Mouse (Mus musculus) fibroblast of lung, adult 2 months (primary cell): Measurements from ENCODE around the gene Ergic1.

Experiments used
- DNase-seq: peaks from one replicate; pipeline ENCODE4 v3.0.0-alpha.2; 2011; ENCODE audit warnings: low read depth

Gene Ergic1

GRCm38 (mm10) chr17:26601514-26601913, 40.2 kb downstream of the Ergic1 start:
- DNase-seq = no peak

DNA sequence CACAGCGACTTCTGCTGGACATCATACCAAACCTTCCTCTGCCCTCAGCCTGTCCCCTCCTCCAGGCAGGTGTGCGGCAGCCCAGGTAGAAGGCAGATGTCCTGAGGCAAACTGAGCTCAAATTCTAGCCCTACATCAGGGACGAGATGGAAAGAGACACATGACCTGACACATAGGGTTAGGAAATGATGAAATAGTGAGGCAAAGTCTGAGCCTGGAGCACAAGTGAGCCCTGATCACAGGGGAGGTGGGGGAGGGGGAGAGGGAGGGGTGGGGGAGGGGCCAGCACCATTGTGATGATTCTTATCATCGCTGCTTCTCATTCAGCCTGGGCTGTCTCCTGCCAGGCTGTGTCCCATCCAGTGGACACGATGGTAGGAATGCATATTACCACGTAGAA, 40.6 kb downstream of the Ergic1 start:
- DNase-seq = no peak

DNA sequence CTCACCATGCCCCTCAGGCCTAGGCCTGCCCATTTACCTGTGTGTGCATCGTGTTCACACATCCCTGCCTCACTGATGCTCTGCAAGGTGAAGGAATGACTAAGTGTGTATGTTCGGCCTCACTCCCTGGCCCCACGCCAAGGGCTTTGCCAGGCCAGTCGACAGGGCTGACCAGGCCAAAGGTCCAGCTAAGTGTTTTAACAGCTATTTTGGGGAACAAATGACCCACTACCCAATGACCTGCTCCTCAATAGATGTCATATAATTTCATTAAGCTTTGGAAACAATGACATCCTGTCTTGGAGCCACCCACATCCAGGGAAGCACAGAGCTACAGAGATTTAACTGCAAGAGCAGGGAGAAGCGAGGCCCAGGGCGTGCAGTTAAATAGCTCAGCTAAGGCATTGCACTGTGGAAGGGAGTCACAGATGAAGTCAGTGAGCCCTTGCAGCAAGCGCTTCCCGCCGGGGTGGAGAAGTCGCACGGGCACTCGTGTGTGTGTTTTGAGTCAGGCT, 41.1 kb downstream of the Ergic1 start:
- no peak for DNase-seq

GRCm38 (mm10) chr17:26603311-26603710, 42.0 kb downstream of the Ergic1 start:
- no peak for DNase-seq

DNA sequence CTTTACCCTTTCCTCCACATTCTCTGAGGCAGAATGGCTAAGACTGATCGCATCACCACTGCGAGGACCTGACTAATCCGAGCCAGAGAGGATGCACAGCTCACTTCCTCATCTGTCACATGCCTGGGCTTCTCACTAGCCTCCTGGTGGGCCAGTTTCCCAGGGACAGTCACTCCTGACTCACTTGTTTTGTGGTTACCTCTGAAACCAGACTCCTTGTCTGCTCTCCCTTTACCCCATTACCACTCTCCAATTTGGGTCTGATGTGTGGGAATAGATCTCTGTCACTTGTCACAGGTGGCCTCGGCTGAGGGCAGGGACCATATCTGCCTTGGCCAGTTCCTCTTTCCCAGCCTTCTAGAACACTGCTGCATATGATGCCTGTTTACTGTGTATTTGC, 44.3 kb downstream of the Ergic1 start:
- peak; percentile 91 for DNase-seq

GRCm38 (mm10) chr17:26606516-26606915, 45.2 kb downstream of the Ergic1 start:
- DNase-seq = no peak

DNA sequence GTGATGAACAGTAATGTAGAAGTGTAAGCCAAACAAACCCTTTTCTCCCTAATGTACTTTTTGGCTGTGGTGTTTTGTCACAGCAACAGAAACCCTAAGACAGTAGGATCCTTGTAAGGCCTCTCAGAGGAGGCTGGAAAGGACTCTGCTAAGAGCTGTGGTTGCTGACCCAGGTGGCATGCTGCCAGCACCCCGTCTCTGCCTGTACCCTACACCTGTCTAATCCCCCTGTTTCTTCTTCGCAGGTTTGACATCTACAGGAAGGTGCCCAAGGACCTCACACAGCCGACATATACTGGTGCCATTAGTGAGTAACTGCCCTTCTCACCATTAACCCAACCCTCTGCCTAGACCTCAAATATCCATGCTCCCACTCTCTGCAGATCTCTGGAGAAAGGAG, 47.1 kb downstream of the Ergic1 start:
- no peak for DNase-seq

DNA sequence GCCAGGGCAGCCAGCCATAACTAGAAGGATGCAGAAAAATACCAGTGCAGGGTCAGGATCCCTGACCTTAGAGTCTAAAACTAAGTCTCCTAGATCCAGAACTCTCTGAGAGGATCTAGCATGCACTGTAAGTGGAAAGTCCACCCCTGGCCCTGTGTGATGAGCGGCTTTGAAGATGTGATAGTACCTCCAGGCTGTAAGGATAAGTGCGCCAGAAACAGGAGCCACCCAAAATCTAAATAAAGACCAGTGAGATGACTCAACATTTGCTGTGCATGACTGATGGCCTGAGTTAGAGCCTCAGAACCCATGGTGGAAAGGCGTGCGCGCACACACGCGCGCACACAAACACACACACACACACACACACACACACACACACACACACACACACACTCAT, 47.6 kb downstream of the Ergic1 start:
- no peak for DNase-seq

DNA sequence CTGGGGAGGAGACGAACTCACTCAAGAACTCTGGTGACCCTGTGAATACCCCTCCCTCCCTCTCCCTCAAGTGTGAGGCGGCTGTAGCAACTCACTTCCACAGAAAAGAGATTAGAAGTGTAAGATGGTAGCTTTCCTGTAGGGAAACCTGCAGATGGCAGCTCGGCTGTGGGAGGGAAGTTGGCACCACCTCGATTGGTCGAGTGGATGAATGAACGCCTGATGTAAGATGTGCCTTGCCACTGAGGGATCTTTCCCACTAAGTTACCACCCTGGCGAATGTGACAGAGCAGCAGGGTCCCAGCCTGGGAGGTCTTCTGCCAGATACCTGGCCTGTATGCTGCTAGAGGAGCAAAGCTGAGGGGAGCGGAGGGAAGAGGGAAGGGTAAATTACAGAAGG, 48.5 kb downstream of the Ergic1 start:
- DNase-seq = no peak

DNA sequence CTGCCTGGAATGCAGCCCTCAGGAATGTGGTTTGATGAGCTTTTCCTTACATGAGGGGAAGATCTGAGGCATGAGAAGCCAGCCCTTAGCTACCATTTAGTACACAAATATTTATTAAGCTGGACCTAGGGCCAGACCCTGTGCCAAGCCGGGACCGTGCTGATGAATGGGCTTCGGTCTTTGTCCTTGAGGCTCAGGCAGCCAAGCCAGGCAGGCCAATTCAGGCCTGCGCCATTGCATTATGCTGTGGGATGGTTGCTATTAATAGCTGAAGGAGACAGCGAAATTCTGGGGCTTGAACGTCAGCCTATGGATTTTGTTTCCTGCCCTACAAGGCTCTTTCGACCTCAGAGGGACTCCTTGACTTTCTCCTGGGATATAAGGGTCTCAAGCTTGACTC, 50.0 kb downstream of the Ergic1 start:
- no peak for DNase-seq

GRCm38 (mm10) chr17:26611918-26612317, 50.6 kb downstream of the Ergic1 start:
- DNase-seq = no peak

DNA sequence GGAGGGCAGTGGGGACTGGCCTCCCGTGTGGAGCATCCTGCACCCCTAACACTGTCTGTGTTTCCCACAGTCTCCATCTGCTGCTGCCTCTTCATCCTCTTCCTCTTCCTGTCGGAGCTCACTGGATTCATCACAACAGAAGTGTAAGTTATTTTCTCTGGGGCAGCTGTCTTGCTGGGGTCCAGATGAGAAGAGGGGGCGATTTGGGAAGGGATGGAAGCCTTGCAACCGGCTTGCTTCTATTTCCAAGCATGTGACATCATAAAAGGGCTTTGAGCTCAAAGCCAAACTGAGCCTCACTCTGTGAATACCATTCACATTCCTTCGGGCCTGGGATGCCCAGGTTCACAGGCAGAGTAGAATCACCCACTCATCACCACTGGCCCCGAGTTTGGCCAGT, 53.0 kb downstream of the Ergic1 start:
- DNase-seq = no peak

GRCm38 (mm10) chr17:26614708-26615486, 53.6 kb downstream of the Ergic1 start:
- DNase-seq = peak; percentile 62

GRCm38 (mm10) chr17:26616696-26617095, 55.4 kb downstream of the Ergic1 start:
- no peak for DNase-seq

DNA sequence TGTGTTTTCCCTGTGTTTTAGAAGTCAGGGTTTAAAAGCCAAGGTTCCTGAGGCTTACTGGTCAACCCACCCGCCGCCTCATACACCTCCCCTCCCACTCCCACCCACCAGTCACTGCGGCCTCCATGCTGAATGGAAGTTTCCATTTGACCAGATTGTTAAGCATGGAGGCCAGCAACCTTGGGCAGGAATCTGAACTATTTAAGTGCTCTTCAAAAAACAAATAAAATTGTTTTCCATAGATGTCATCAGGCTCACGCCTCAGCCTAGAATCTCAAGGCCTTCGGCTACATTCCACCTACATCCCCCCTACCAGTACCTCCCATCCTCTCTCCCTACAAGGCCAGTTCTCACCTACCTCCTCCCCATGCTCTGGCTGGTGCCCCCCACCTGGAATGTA, 57.2 kb downstream of the Ergic1 start:
- no peak for DNase-seq

GRCm38 (mm10) chr17:26619577-26619976, 58.3 kb downstream of the Ergic1 start:
- no peak for DNase-seq

DNA sequence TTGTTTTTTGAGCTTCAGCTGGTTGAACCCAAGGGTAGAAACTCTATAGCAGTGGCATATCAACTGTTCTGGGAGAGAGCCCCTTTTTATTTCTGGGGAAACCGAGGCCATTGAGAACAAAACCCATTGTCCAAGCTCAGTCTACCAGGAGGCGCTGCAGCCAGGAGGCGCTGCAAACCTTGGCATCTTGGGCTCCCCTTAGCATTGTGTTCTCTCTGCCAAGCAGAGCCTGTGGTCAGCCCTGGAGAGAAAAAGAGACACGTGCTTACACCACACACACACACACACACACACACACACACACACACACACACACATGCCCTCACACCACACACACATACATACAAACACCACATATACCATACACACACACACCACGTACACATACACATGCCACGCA, 59.0 kb downstream of the Ergic1 start:
- DNase-seq = no peak

DNA sequence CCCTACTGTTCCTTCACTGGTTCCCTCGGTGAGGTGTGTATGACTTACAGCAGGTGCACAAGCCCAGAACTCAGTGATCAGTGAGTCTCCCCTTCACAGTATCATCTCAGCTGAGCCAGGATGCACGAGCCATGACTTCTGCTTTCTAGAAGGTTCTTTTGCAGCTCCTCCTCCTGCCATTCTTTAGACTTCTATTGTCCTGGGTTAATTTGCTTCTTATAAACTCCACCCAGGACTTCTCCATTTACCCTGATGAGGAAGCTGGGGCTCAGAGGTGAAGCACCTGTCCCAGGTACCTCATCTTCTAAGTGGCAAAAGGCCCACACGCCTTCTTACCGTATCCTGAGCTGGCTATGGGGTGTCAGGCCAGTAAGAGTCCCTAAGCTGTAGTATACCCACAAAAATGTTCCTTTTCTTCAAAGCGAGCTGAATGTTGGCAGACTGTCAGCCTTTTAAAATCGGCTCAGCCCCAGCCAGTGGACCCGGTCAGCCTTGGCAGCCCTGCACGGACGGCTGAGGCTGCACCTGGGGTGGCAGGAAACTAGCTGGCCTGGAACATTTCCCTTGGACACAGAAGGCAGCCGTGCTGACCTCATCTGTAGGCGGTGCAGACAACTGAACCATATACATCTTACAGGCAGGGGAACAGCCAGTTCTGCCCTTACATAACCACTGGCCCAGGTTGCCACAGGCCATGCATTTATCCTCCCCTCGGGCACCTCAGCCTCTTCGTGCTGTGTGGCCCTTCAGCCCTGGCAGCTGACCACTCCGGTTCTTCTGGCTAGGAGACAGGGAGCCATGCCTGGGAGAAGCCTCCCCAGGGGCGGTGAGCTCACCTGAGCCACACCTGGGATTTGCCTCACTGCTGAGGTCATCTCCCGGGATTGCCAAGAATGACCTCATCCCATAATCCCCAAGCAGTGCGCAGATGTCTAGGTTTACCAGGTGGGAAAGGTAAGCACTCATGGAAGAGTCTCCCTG, 59.8 kb downstream of the Ergic1 start:
- DNase-seq = peak; percentile 85

GRCm38 (mm10) chr17:26621912-26622311, 60.6 kb downstream of the Ergic1 start:
- DNase-seq = no peak

DNA sequence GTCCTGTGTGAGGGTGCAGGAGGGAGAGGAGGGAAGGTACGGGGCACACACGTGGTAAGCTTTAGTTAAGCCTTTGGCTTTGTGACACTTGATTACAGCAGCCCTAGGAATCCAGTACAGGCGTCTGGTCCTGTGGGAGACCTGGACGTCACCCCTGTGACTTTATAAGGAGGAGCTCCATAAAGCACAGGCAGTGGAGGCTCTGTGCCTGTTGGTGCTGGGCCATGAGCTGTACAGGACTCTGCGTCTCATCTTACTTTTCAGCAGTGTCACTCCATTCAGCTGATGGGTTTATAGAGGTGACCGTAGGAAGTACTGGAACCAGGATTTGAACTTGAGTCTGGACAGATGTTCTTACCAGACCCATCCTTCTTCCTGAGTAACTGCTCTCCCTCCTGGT, 62.7 kb downstream of the Ergic1 start:
- no peak for DNase-seq

DNA sequence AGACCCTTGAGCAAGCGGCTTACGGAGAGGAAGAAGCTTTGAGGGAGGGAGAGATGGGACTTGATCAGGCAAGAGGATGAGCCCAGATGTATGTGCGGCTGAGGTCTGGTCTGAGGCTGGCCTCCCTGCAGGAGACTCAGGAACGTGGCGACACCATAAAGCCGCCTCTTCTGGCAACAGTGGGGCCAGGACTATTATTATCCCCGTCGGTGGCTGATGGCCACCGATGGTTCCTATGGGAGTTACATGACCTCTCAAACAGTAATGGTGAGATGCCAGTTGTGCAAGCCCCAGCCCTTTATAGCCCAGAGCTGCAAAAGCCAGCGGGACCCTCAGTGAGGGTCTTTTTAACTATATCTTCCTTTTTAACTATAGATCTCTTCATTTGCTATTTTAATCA, 63.7 kb downstream of the Ergic1 start:
- DNase-seq = no peak

DNA sequence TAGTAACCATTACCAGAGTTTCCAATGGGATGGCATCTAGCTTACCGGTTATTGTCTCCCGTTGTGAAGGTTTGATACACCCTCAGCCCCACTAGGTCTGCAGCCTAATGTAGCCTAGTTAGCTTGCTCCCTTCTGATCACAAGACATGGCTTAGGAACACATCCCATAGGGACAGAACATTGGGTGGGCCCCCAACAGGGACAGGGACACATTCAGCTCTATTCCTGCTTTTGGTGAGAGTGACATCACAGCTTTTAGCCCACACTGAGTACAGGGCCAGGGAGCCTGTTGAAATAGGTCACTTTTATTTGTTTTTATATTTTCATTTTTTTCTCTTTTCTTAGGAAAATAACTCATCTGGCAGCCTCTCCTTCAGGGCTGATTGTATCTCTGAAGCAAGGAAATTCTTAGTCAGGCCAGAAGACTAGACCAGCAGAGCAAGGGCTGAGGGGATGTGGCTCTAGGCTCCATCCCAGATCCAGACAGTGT, 64.3 kb downstream of the Ergic1 start:
- DNase-seq = no peak

GRCm38 (mm10) chr17:26628479-26628878, 67.2 kb downstream of the Ergic1 start:
- no peak for DNase-seq
